Mouse (Mus musculus): Measurements from ENCODE around the gene Hipk3.

GRCm38 (mm10) chr2:104448201-104448600, 46.0 kb downstream of the Hipk3 start:
- TF ChIP-seq CTCF (IDR thresholded peaks at IDR 0.05; ENCODE audit: low read depth) (no peak), EP300 (IDR thresholded peaks at IDR 0.05; ENCODE audit: low read depth) (no peak)

All from heart, postnatal 0 days (tissue).